Mouse (Mus musculus) frontal cortex, postnatal 36 days (tissue): ENCODE measurements around the gene Cyp11a1.

ENCODE experiments used
- DNase-seq, 2 experiments: peaks; one replicate each; pipeline ENCODE4 v3.0.0; 2022; ENCODE audit warnings: low spot score in 2 of 2

Gene Cyp11a1

GRCm38 (mm10) chr9:58043496-58044017 lies 37.3 kb downstream of the Cyp11a1 start:
- DNase-seq, result no peak

- DNase-seq, result no peak
These were observed 38.6 kb downstream of the Cyp11a1 start for GRCm38 (mm10) chr9:58044828-58045227.

- DNase-seq, result no peak
These were observed 39.4 kb downstream of the Cyp11a1 start for GRCm38 (mm10) chr9:58045646-58046045.

- no peak for DNase-seq
These were observed 40.9 kb downstream of the Cyp11a1 start for GRCm38 (mm10) chr9:58047061-58047460.

GRCm38 (mm10) chr9:58048621-58049020 lies 42.4 kb downstream of the Cyp11a1 start:
- no peak for DNase-seq

- DNase-seq, result no peak
These were observed 43.0 kb downstream of the Cyp11a1 start for GRCm38 (mm10) chr9:58049186-58049585.

GRCm38 (mm10) chr9:58049861-58050260 lies 43.6 kb downstream of the Cyp11a1 start:
- DNase-seq, result no peak

GRCm38 (mm10) chr9:58051937-58052336 lies 45.7 kb downstream of the Cyp11a1 start:
- DNase-seq, result peak in 1 of 2 experiments; percentile 17

- DNase-seq, result peak in 1 of 2 experiments; percentile 77
These were observed 46.9 kb downstream of the Cyp11a1 start for GRCm38 (mm10) chr9:58053102-58053501.

- DNase-seq, result no peak
These were observed 47.3 kb downstream of the Cyp11a1 start for GRCm38 (mm10) chr9:58053544-58053943.

GRCm38 (mm10) chr9:58054032-58054431 lies 47.8 kb downstream of the Cyp11a1 start:
- DNase-seq, result no peak

- DNase-seq, result no peak
These were observed 49.5 kb downstream of the Cyp11a1 start for GRCm38 (mm10) chr9:58055666-58056065.

- DNase-seq, result no peak
These were observed 53.7 kb downstream of the Cyp11a1 start for GRCm38 (mm10) chr9:58059920-58060319.

- DNase-seq, result no peak
These were observed 54.8 kb downstream of the Cyp11a1 start for GRCm38 (mm10) chr9:58060677-58061667.

GRCm38 (mm10) chr9:58063531-58063930 lies 57.3 kb downstream of the Cyp11a1 start, which contains the start of gene Stra6:
Gene Stra6 (plus strand): TSS chr9:58063788.
- DNase-seq, result no peak

- no peak for DNase-seq
These were observed 59.3 kb downstream of the Cyp11a1 start for GRCm38 (mm10) chr9:58065532-58065931.

GRCm38 (mm10) chr9:58065977-58066730 lies 59.9 kb downstream of the Cyp11a1 start:
- DNase-seq, result no peak

- DNase-seq, result peak; percentile 77 to 85
These were observed 60.5 kb downstream of the Cyp11a1 start for GRCm38 (mm10) chr9:58066731-58067095.

GRCm38 (mm10) chr9:58067546-58067945 lies 61.3 kb downstream of the Cyp11a1 start:
- peak; percentile 60 to 69 for DNase-seq

GRCm38 (mm10) chr9:58074561-58074960 lies 68.3 kb downstream of the Cyp11a1 start:
- DNase-seq, result no peak
